Mouse (Mus musculus): ENCODE measurements around the gene Htr1d.

Htr1d gene

GRCm38 (mm10) chr4:136452792-136453191, 29.5 kb downstream of the Htr1d start:
- peak; percentile 41 for DNase-seq

GRCm38 (mm10) chr4:136454850-136455260, 31.5 kb downstream of the Htr1d start:
- peak; percentile 79 for DNase-seq

GRCm38 (mm10) chr4:136456516-136457218, 33.3 kb downstream of the Htr1d start:
- DNase-seq = no peak

GRCm38 (mm10) chr4:136458276-136458675, 35.0 kb downstream of the Htr1d start:
- no peak for DNase-seq

DNA sequence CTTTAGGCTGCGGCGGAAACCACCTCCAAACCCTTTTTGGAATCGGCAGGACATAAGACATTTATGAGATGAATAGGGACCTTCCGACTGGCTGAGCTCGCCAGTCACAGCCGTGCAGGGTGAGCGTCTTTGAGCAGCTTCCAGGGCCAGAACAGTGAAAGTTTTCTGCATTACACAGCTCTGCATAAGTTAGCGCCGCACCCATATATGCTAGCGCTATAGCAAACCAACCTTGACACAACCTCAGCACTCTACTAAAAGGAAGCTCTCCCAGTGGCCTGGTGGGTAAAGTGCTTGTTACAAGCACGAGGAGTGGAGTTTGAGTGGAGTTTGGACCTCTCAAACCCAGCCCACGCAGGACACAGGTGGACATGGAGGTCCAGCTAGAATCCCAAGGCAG, 35.9 kb downstream of the Htr1d start:
- no peak for DNase-seq

- DNase-seq = no peak
These were observed 37.9 kb downstream of the Htr1d start for GRCm38 (mm10) chr4:136461206-136461605.

- DNase-seq = no peak
These were observed 38.4 kb downstream of the Htr1d start for GRCm38 (mm10) chr4:136461761-136462085.

DNA sequence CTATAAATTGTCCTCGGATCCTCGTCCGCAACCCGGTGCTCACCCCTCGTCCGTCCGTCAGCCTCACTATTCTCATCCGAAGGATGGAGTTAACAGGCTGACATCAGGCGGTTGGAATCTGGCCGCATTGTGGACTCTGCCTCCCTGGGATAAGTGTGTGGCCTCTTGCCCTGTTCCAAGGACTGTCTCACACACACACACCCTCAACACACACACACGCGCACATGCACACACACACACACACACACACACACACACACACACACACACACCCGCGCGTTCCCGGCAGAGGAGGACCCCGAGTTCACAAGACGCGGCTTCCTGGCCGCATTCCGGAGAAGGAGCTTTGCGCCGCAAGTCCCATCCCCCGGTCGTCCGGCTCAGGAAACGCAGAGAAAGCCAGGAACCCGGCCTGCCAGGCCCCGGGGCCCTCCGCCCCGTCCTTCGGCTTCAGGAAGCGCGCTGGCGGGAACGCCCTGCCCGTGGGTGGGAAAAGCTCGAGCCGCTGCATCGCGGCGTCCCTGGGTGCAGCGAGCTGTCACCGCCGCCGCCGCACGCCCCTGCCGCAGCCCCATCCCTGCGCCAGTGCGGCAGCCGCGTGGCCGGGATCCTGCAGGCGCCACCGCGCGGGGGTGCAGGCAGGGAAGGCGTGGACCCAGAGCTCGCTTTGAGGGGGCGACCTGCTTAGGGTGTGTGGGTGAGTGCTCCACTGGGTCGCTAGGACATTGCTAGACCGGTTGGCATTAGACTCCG, 38.9 kb downstream of the Htr1d start, which contains the start of gene 6030445D17Rik:
Gene 6030445D17Rik (plus strand): TSS at position 165 of the 753 bp plus-strand sequence.
- DNase-seq = peak; percentile 81

DNA sequence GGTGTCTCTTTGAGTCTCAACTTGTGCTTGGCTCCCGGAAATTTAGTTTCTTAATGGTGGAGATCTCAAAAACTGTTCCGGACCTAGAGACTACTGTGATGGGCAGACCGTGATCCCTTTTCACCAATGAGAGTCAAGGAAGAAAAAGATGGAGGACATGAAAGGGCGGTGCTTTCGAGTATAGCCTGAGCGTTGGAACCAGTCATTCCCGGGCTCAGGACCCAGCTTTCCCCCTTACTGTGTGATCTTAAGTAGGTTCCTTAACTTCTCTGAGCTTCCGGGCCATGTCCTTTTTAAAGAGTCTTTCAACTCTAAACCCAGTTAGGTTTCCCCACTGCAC, 39.5 kb downstream of the Htr1d start:
- peak; percentile 34 for DNase-seq

DNA sequence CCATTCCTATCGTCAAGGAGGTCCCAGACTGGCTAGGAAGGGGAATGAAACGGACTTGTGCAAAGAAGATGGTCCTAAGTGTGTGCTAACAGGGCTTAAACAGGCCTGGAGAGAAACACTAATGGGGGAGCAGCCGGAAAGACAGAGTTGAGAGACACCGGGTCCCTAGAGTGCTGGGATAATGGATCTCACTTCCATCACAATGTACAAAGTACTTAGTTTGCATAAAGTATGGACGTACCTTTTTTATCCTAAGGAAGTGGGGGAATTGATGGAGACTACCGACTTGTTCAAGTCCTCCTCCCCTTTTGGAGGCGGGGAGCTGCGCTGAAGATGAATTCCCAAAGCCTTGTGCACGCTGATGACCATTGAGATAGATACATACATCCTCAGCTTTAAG, 40.1 kb downstream of the Htr1d start:
- no peak for DNase-seq

DNA sequence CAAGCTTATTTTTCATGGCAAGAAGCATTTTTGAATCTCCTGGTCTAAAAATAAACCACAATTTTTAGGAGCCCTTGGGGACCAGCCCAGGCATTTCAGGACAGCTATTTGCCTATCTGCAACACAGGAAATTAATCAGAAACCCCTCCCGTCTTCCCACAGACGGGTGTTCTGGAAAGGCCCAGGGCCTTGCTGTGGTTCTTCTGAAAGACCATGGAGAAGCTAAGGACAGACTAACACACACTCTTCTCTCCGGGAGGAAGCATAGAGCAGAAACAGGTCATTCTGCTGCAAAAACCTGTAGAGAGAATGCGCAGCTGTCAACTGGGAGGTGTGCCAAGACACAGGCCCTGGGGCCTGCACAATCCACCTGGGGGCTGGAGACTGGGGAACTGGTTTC, 42.9 kb downstream of the Htr1d start:
- DNase-seq = peak; percentile 61

- no peak for DNase-seq
These were observed 45.4 kb downstream of the Htr1d start for GRCm38 (mm10) chr4:136468553-136469327.

DNA sequence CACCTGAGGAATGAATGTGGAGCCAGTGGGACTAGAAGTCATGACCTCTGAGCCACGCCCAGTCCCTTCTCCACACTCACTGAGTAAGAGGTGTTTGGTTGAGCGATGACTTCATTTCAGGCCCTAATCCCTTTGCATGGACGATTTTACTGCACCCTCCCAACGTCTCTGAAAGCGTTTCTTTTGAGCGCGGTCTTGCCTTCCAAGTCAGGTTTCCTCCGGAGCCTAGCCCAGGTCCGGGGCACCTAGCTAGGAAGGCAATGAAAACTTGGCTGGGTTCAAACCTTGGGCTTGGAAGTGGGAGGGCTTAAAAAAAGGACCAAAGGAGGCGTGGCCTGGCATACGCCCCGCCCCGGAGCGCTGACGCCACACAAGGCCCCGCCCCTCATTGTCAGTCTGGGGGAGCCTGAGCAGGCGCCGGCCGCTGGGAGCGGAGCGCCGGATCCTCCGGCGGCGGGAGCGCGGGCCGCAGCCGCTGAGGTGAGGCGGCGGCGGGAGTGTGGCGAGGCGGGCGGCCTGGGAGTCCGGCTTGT, 46.1 kb downstream of the Htr1d start, which contains the start of gene Luzp1:
Gene Luzp1 (plus strand): TSS at position 391 of the 533 bp plus-strand sequence.
- DNase-seq = peak; percentile 98

- DNase-seq = no peak
These were observed 46.6 kb downstream of the Htr1d start for GRCm38 (mm10) chr4:136469941-136470346.

DNA sequence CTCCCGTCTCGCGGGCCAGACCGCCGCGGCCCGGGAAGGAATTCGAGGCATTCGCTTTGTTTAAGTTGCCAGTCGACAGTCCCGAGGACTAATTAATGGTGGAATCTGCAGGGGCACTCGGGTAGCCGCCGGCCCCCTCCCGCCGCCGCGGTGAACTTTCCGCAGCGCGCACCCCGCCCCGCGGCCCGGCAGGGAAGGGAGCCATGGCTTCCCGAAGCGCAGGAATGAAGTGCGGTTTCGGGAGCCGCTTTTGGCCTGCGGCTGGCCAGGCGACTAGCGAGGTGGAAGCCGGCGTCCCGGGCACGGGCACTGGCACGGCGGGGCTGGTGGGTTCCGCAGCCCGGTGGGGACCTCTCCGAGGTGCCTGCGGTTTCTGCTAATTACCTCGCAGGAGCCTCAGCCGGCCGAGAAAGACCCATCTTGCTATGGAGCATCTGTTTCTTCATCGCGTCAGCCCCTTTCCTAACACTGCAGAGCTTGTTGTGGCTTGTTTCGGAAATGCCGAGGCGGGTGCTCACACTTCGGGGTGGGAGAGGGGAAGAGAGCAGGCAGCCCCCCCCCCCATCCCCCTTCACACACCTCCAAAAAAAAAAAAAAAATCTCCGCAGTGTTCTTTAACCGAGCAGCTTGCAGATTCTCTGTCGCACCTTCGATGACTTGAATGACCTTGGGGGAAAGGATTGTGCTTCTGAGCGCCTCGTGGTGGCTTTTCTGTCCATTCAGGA, 47.2 kb downstream of the Htr1d start:
- DNase-seq = peak; percentile 46

DNA sequence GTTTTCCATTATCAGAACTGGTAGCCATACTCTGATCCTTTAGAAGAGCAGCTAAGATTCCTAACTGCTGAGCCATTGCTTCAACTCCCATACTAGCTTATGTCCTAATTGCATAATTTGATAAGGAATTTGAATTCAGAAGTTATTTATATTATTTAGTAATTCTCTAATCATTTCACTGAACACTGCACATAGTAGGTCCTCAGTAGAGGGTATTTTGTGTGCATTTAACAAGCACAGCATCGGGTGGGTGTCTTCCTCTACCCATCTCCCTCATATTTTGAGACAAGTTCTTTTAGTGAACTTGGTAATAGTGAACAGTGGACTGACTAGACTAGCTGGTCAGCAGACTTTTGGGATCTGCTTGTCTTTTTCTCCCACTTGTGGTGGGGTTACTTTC, 53.4 kb downstream of the Htr1d start:
- DNase-seq = no peak

DNA sequence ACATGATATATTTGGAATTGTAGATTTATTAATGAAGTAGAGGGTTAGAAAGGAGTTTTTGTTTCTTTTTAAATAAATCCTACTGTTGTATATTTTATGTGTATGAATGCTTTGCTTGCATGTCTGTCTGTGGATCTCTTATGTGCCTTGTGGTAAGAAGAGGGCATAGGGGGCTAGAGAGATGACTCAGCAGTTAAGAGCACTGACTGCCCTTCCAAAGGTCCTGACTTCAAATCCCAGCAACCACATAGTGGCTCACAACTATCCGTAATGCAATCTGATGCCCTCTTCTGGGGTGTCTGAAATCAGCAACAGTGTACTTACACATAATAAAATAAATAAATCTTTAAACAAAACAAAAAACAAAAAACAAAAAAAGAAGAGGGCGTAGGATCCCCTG, 63.2 kb downstream of the Htr1d start:
- no peak for DNase-seq

All from kidney, adult 9 months (tissue).